ENCODE assay signal across 33 mouse cellular contexts in the genomic region with DNA sequence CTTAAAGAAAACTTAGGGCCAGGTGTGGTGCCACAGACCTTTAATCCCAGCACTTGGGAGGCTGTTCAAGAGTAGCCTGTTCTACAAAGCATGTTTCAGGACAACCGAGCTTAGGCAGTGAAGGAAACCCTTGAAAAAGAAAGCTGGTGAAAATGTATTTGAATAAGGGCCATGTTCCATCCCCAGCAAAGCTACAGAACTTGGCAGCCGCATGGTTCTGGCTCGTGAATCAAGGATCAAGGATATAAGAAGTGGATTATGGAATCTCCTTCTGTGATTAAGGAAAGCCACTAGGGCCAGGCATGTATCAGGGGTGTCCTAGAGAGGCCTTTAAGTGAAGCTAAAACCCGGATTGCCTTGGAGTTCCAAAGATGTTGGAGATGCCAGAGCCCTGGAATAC.
"Had no signal": no experiment of that assay in that cellular context is flagged by ENCODE, and none has a peak within 500 bp of the region (broad histone marks: within the 10 kb centered on the region; RNA-seq: fewer than 3 reads in every experiment).

No protein-coding gene starts in this region.

- ATAC-seq: hindbrain, embryonic 16.5 days; hindbrain, postnatal 0 days; inflammation-experienced regulatory T-cells, adult 6 months; intestine, embryonic 15.5 days; intestine, embryonic 16.5 days; intestine, postnatal 0 days had no signal

- H3K4me1 ChIP-seq: intestine, embryonic 15.5 days had no signal

- H3K9me3 ChIP-seq: heart, embryonic 13.5 days; heart, embryonic 15.5 days; hindbrain, embryonic 10.5 days; hindbrain, embryonic 12.5 days; hindbrain, embryonic 13.5 days; hindbrain, embryonic 15.5 days; intestine, embryonic 15.5 days; kidney, embryonic 15.5 days had no signal

- H3K9ac ChIP-seq: heart, embryonic 13.5 days; heart, embryonic 15.5 days; hindbrain, embryonic 12.5 days; hindbrain, embryonic 13.5 days; hindbrain, embryonic 14.5 days; hindbrain, embryonic 15.5 days; intestine, embryonic 15.5 days; kidney, embryonic 15.5 days had no signal

- H3K4me2 ChIP-seq: heart, embryonic 13.5 days; heart, embryonic 15.5 days; hindbrain, embryonic 12.5 days; hindbrain, embryonic 13.5 days; hindbrain, embryonic 14.5 days; hindbrain, embryonic 15.5 days; intestine, embryonic 15.5 days; kidney, embryonic 15.5 days had no signal

- H3K27me3 ChIP-seq: heart, embryonic 13.5 days; heart, embryonic 15.5 days; hindbrain, embryonic 12.5 days; hindbrain, embryonic 13.5 days; hindbrain, embryonic 15.5 days; intestine, embryonic 15.5 days; kidney, embryonic 15.5 days had no signal

- H3K36me3 ChIP-seq: hindbrain, embryonic 15.5 days; intestine, embryonic 15.5 days had no signal

- H3K4me3 ChIP-seq: heart, embryonic 13.5 days; heart, embryonic 15.5 days; hindbrain, embryonic 10.5 days; hindbrain, embryonic 12.5 days; hindbrain, embryonic 13.5 days; hindbrain, embryonic 15.5 days; intestine, embryonic 15.5 days; kidney, embryonic 15.5 days; layer of hippocampus, adult 2 months; left cerebral cortex, adult 2 months had no signal

- DNase-seq: heart, postnatal 10 days; heart, postnatal 14 days; heart, postnatal 36 days; heart, postnatal 4 days; kidney, adult 11 months; kidney, adult 18-20 months; kidney, adult 2 months; kidney, adult 8-10 months; kidney, adult 9 months; kidney, postnatal 10 days; kidney, postnatal 14 days; kidney, postnatal 25 days; kidney, postnatal 36 days; kidney, postnatal 4 days; layer of hippocampus, adult 9-11 months; layer of hippocampus, postnatal 36 days had no signal

- H3K27ac ChIP-seq: heart, embryonic 13.5 days; heart, embryonic 15.5 days; hindbrain, embryonic 10.5 days; hindbrain, embryonic 12.5 days; hindbrain, embryonic 13.5 days; hindbrain, embryonic 14.5 days; hindbrain, embryonic 15.5 days; hindbrain, postnatal 0 days; intestine, embryonic 15.5 days; kidney, embryonic 15.5 days; kidney, postnatal 0 days; layer of hippocampus, adult 2 months; left cerebral cortex, adult 2 months had no signal
